Mouse (Mus musculus) thymus, postnatal 14 days (tissue): ENCODE data around the gene Tsr1.

Experiments used
- DNase-seq: peaks from one replicate; pipeline ENCODE4 v3.0.0; 2021

Tsr1 gene

DNA sequence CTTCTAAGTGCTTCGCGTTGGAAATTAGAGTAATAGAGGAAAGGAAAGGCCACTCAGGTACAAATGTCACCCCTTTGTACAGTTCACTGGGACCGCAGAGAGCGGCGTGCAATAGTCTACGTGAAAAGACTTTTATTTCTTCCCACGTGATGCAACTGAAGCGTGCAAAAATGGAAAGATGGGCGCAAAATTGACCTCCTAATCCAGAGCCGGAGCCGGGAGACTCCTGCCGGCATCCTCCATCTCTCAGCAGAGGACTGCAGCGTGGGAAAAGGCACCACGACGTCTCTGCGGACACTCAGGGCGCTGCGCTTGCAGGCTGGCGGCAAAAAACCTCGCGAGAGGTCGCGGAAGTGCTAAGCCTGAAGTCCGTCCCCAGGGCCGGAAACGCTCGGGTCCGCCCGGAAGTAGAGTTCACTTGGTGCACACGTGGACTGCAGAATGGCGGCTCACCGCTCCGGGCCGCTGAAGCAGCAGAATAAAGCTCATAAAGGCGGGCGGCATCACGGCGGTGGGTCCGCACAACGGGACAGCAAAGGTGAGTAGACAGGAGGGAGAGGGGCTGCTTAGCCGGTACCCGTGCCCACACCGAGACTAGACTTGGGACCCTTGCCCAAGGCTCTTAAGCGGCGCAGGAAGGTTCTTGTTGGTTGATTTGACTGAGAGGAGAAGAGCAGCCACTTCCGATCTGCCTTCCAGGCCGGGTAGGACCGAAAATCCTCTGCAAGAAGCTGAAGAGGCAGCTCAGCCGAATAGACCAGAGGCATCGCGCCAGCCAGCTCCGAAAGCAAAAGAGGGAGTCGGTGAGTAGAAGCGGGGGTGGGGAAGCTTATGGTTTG, at the start of gene Tsr1:
Gene Tsr1 (plus strand): TSS at position 394 of the 839 bp plus-strand sequence.
- DNase-seq = peak; percentile 89

DNA sequence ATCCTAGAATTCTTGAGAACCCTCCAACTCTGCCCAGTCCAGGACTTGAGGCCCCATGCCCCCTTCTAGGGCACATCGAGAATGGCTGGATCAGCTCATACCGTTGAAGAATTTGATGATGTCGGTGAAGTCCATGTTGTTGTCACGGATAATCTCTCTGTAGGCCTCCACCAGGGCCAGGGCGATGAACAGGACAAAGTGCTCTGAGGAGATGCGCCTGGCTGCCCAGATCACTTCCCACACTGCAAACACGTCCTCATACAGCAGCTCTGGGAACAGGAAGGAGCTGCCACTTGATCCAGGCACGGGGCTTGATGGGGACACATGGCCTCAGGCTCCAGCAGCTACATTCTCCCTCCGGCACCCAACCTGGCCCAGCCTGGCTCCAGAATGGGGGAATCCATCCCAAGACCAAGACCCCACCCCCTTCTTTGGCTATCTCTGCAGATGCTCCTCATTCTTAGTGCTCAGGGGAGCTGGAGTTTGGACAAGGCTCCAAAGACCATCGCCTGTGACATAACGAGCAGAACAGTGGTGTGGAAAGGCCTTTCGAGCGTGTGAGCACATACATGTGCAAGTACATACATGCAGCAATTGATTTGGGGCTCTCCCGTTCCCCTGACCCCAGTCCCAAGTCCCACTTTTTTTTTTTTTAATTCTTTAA, 46.7 kb upstream of the Tsr1 start:
- no peak for DNase-seq

DNA sequence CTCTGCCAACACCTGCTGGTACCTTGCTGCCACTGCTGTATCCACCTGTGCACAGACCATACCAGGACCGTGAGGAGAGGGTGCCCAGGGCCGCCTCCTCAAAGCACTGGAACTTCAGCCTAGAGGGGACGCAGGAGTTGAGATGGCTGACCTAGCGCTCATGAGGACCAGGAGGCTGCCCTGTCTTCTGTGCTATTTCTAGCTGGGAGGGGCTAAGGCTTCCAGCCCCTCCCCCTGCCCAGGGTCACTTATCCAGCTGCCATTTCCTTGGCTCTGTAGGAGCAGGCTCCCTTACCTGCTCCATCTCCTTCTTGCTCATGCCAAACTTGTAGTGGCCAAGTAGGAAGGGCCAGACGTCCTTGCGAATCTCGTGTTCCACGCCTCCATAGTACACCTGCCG, 40.1 kb upstream of the Tsr1 start:
- DNase-seq = no peak

DNA sequence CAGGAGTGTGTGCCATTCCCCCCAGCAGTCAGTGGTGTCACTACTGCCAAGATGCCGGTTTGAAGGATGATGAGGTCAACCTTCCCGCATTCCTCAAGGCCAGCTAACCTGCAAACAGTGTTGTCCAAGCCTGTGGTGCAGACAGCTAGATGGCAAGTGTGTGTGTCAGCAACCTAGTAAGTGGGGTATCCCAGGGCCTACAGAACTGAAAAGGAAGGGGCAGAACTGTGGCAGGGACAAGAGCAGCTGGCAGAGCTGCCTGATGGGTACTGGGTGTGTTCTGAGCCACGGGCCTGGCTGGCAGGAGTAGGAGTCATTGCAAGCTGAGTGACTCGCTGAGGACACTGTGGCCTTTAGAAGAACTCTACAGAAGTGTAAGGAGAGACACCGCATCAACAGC, 35.7 kb upstream of the Tsr1 start:
- DNase-seq = no peak

DNA sequence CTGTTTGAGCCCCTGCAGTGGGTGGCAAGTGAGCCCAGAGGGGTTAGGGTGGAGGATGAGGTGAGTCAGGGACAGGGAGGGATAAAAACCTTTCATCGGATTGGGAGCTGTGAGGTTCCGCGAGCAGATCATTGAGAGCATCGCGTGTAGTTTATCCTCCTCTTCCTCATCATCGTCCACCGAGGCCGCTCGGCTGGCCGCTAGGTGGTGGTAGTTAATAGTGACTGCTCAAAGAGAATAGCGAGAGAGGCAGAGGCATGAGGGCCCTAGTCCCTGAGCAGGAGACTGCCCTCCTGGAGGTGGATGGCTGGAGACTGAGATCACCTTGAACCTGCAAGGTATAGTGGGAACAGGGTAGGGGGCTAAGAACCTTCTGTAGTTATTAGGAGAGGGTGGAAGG, 34.4 kb upstream of the Tsr1 start:
- DNase-seq = no peak

DNA sequence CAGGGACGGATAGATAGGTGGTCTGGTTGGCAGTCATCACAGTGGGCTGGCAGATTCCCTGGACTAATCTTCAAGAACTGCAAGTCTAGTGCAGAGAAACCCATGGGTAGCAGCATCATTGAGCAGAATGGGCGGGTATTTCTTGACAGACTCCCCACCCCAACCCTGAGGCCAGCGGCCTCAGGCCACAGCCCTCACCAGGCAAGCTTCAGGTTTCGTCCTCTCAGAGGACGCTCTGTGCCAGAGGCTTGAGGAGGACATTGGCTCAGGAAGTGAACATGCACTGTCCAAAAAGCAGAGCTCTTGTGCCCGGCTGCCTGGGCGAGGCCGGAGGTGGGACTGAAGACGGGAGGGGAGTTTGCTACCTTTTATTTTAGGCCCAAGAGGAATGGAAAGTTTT, 33.5 kb upstream of the Tsr1 start:
- DNase-seq = no peak

DNA sequence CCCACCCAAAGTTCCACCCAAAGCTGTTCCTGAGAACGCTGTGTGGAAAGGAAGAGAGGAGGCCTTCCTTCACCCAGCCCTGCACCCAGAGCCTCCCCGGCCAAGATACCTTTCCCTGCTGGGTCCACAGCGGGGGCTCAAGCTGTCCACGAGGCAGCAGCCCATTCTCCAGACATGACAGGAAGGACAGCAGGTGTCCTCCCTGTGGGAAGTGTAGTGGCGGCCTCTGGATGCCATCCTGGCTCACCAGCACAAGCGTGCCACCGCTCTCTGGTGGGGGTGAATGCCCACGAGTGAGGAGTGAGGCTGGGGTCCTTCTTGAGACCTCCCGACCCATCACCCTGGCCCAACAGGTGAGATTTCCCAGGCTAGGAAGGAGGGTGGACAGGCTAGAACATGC, 32.6 kb upstream of the Tsr1 start:
- DNase-seq = no peak

DNA sequence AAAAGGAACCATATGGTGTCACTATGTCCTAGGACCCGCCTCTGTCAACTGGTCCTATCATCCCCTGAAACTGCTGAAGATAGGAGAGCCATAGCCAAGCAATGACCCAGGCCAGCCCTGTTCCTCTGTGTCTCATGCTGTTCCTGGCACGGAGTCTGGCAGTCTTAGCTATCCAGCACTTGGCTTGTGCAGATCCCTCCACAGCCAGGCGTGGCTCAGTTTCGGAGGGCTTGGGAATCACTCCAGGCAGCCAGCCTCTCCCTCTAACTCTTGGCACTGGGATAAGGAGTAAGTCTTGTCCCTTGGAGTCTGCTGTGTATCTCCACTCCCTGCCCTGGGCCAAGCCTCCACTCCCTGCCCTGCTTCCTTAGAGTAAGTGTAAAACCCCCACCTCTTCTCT, 31.2 kb upstream of the Tsr1 start:
- no peak for DNase-seq

DNA sequence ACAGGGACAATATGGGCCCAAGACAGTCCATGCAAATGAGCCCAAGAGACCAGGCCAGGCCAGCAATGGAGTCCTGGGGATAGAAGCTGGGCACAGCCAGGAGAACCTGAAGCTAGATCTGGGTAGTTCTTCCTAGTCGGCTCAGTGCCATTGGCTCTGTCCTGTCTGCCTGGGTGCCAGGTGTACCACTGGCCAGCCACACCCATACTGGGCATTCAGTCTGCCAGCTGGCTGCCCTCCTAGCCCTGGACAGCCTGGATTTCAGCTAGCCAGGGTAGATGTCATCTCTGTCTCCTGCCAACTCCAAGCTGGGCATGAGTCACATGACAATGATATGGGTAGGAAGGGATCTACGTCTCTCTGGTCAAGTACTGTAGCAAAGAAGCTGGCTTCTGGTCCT, 30.7 kb upstream of the Tsr1 start:
- no peak for DNase-seq

DNA sequence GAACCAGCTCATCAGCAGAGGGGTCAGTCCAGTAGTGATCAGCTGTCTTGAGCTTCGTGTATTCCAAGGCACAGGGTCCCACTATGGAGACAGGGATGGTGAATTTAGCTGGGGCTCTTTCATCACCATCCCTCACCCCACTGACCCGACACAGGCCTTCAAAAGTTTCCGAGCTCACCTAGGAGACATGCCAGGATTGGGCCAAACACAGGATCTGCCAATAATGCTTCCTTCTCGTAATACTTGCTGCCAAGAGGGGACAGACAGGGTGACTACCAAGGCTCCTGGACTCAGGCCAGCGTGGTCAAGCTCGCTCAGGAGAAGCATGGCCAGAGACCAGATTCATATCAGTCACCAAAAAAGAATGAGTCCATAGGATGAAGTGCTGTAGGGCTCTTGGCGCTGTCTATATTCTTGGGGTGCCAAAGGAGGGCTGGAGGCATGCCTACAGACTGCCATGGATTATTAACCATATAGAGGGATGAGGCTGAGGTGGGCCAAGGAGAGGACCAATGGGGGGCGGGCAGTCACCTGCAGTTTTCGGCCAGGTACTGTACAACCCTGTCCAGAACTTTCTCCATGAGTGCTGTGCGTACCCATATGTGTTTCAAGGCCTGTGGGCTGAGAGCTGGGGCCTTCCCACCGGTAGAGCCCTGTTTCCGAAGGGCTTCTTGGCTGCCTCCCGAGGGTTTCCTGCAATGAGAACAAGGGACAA, 29.7 kb upstream of the Tsr1 start:
- DNase-seq = no peak

DNA sequence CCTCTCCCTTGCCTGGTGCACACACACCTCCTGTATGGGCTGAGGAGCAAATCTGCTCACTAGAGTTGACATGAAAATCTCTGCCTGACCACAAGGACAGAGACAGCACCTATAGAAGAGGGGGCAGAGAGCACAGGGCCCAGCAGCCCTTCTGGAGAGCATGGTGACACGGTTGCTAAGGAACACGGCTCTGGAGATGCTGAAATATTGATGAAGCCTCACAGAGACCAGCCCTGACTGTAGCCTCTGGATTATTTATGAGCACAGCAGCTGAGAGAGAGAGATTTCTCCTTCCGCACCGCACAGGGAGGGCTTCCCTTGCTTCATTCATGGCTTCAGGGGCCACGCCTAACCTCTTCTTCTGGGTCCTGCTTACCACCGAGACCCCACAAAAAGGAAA, 28.3 kb upstream of the Tsr1 start:
- DNase-seq = no peak

DNA sequence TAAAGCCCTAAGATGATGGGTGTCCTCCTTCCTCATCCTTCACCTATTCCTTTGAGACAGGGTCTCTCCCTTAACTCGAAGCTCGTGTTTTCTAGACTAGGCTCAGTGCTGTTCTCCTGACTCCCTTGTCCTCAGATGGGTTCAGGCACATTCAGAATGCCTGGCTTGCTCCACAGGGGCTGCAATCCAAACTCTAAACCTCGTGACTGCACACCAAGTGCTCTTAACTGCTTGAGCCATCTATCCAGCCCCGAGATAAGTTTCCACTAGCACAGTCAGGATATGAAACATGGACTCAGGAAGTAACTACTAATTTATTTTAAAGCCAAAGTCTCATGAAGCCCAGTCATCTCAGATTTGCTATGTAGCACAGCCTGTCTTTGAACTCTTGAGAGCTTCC, 27.3 kb upstream of the Tsr1 start:
- DNase-seq = no peak

DNA sequence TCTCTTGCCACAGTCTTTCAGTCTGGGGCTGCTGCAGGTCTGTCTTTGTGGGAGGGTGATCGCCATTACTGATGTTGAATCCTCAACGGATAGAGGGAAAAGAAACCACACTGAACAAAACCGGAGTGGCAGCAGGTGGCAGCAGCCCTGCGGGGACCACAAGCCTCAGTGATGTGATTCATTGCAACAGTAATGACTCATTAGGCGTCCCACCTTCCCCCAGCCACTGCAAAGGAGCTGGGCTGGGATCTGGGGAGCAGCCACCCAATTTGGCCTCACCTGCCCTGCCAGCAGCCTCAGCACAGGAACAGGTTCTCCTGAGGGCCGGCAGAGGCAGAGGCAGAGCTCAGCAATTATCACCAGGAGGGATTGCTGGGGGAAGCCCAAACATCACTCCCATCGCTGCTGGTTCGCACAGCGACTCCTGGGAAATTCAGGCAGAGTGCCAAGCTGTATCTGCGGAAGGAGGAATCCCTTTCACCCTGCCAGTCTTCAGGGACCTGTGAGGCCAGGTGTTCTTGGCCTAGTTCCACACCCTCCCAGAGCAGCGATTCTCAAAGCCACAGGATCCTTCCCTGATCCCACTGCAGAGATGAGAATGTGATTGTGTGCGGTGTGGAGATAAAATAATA, 26.8 kb upstream of the Tsr1 start:
- DNase-seq = no peak

DNA sequence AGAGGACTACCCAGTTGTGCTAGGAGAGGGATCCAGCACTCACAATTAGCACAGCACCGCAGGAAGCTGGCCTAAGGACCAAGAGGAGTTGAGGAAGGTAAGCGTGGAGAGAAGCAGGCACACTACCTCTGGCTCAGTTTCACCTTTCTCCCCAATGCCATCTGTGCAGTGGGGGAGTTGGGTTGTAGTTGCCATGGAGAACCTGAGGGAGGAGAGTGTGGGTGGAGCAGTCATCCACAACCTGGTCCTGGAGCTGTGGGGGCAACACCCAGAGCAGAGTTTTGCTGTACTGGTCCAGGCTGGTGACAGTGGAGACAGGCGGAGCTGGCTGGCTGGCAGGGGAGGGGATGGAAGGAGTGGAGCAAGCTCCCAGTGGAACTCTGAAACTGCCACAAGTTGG, 23.2 kb upstream of the Tsr1 start:
- DNase-seq = no peak

DNA sequence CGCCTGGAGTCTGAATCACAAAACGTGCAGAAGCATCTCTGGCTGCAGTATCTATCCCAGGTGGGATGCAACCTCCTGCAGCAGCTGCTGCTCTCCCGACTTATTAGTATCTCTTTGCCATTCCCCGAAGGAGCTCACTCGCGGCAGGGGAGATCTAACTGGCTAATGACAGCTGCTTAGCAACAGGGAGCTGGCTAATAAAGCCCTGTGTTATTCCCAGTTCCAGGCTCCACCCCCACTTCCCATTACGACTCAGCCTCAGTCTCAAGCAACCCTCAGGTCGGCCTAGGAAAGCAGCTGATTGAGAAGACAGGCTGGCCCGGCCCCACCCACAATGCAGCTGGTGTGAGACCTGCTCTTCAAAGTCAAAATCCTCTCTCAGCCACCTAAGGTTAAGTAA, 21.1 kb upstream of the Tsr1 start:
- DNase-seq = peak; percentile 20

DNA sequence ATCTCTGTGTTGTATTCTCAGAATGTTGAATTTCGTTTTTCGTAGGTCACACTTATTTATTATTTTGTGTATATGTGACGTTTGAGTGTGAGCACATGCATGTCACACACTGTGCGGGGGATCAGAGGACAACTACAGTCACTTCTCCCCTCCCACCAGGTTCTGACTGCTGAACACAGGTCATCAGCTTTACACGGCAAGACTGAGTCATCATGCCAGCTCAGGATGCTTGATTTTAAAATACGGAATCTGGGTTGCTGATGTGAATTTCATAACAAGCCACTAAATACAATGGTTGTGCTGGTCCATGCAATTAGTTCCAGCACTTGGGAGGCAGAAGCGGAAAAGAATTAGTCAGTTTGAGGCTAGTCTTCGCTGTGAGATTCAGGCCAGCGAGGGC, 16.9 kb upstream of the Tsr1 start:
- no peak for DNase-seq

DNA sequence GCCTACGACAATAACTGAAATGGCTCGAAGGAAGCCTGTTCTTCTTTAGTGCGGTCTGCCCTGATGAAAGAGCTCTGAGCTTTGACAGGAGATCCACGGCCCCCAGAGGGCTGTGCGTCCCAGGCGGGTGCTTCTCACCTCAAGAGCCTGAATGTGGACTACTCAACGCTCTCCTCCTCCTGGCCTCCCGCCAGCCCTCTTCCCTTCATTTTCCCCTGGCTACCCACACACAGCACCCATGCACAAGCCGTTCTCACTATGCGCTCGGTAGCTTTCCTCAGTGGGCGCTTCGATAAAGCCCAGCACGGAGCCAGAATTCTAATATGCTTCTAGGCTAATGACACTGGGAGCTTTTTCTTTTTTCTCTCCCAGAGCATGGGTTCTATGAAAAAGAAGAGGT, 15.9 kb upstream of the Tsr1 start:
- DNase-seq = no peak

DNA sequence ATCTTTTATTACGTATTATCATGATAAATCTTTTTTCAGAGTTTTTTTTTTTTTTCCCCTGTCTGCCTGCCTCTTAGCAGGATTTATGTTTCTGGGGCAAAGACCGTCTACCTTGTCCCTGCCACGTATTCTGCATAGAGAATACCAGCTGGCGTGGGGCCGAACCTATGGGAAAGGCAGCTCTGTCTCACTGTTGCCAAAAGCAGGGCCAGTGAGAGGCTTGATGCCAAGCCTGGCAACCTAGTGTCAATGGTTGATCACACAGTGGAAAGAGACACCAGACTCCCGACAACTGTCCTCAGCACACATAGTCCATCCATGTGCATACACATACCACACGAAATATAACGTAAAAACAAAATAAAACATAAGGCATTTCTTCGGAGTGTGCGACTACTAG, 14.8 kb upstream of the Tsr1 start:
- DNase-seq = no peak

DNA sequence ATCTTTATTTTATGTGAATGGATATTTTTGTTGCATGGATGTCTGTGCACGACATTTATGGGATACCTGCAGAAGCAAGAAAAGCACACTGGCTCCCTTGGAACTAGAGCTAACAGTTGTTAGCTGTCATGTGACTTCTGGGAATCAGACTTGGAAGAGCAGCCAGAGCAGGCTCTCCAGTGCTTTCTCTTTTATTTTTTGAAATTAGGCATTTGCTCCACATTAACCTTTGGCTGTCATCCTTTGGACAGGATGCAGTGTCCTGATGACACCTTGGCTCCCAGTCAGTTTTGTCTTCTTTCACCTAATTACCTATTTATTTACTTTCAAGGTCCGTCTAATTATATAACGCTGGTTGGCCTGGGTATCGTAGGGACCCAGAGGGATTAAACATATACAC, 3.3 kb upstream of the Tsr1 start:
- no peak for DNase-seq

DNA sequence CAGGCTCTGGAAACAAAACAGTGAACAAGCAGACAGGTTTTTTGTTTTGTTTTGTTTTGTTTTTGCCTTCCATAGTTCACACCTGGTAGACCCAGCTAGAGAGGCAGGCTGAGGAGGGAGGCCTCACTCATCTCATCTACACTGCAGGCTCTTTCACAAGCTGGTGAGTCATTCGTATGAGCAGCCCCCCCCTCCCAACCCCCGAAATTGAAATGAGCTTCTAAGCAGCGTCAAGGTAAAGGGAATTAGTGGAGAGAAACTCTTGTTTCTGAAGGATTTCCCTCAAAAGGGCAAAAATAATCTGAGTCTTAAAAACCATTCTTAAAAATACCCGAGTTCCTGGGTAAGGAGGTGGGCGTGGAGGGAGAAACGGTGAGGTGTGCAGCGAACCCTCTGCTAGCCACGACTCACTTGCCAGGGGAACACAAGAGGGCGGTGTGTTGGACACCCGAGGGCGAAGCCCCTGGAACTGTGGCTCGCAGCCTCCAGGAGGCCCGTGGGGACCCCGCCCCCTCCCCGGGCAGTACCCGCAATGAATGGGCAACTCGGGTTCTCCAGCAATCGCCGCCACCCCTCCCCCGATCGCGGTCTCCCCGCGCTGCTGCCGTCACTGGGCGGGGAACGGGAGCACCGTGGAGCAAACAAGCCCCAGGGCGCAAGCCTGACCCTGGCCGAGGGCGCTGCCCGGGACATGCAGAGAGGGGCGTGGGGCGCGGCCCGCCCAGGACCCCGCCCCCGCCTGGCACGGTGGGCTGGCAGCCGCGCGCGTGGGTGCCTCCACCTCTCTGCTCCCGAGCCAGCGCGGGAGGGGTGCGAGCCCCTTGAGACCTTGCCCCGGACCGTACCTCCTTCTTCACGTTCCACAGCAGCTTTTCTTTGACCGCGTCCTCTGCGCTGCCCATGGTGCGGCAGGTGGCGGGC, 1.6 kb upstream of the Tsr1 start:
- DNase-seq = peak; percentile 69

DNA sequence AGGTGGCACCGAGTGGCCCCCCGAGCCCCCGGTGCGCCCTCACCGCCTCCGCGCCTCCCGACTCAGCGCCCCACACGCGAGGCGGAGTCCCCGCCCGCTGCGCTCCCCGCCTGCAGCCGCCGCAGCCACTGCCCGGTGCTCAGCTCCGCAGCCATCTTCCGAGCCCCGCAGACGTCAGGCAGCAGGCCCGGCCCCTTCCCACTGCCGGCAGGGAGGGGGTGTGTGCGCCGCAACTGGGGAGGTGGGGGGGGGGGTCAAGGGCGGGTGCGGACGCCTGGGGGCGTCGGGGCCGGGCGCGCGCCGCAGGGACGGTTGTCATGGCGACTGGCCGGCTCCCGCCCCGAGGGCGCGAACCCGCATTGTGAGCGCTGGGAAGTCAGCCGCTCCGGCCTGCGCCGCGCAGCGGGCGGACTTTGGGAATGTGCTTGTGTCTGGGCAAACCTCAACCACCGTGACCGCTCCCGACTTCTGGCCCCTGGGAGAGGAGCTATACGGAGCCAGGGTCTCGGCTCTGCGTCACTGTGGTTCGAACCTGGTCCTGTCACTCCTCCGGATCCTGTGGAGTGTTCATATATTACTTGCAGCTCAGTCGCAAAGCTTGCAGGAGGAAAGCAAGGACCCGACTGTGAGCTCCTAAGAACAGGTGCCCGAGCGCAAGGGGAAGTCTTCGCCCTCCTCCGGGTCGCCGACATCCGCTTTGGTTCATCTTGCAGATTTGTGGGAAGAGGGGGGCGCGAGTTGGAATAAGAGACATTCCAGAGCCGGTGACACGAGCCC, 782 bp upstream of the Tsr1 start, which contains the start of gene Sgsm2:
Gene Sgsm2 (minus strand): TSS at position 160 of the 777 bp plus-strand sequence.
- DNase-seq = peak; percentile 64

DNA sequence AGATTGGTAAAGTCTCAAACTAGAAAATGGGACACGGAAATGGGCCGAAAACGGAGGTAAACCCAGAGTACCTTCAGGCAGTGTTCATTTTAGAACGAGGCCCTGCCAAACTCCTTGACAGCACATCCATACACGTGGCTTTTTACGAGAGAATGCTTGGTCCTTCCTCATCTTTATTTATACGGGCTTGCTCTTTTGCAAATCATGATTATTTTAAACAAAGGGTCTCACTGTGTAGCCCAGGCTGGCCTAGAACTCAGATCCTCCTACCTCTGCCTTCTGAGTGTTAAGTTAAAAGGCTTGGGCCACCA, 601 bp downstream of the Tsr1 start:
- peak; percentile 5 for DNase-seq
